Mouse (Mus musculus) T-helper 17 cell (primary cell): Measurements from ENCODE around the gene Smok3b.

ENCODE experiments used
- in situ Hi-C, 2 experiments: fragments of 300-600 bp; cut with MboI, MseI; formaldehyde crosslinking; loops; 1 replicate in 1 of 2; 2 replicates in 1 of 2; pipeline ENCODE4 v1.15.1; 2025; ENCODE audit warnings: high pct_unique_total_duplicates in 2 of 2

Gene Smok3b

GRCm38 (mm10) chr5:138084996-138085395 is 63.8 kb downstream of the Smok3b start, which contains the start of gene Zkscan1:
Gene Zkscan1 (plus strand): TSS chr5:138085084.
- in situ Hi-C loops = loop anchor here in 1 of 2 experiments (5.0 kb wide), 1 partner anchor 52 kb away; no protein-coding TSS in a partner anchor

GRCm38 (mm10) chr5:138085421-138085911 is 64.2 kb downstream of the Smok3b start:
- in situ Hi-C loops = no loop called here

- in situ Hi-C loops = no loop called here
These were observed 65.6 kb downstream of the Smok3b start for GRCm38 (mm10) chr5:138086842-138087241.

GRCm38 (mm10) chr5:138088366-138088765 is 67.1 kb downstream of the Smok3b start:
- in situ Hi-C loops = no loop called here

- in situ Hi-C loops = no loop called here
These were observed 67.9 kb downstream of the Smok3b start for GRCm38 (mm10) chr5:138089108-138089551.

- in situ Hi-C loops = no loop called here
These were observed 69.0 kb downstream of the Smok3b start for GRCm38 (mm10) chr5:138090271-138090670.

- in situ Hi-C loops = no loop called here
These were observed 69.5 kb downstream of the Smok3b start for GRCm38 (mm10) chr5:138090737-138091136.

- in situ Hi-C loops = no loop called here
These were observed 71.5 kb downstream of the Smok3b start for GRCm38 (mm10) chr5:138092771-138093170.

- in situ Hi-C loops = no loop called here
These were observed 73.2 kb downstream of the Smok3b start for GRCm38 (mm10) chr5:138094474-138094873.
